Mouse (Mus musculus): ENCODE data around the gene Arhgef6.

DNA sequence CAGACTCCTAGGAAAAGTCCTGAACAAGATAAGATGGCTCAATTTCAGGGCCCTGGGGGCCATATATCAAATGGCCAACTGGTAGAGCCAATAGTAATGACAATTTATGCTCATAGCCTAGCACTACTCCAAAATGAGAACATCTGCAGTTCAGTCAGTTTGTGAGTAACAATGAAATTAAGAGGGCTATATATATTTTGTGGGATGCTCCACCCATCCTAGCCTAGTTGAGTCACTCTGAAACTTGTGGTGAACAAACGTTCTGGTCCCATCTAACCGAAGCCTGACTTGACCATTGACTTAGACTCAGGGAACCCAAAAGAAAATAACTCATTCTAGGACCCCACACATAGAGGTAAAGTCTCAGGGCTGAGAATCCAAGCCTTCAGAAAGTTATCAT is 156.1 kb downstream of the Arhgef6 start:
- TF ChIP-seq POLR2A (IDR thresholded peaks at IDR 0.05; ENCODE audit: insufficient read depth, low read depth, low read length), result no peak
- TF ChIP-seq CTCF (IDR thresholded peaks at IDR 0.05; ENCODE audit: insufficient read depth, low read depth, low read length), result no peak

Measured in olfactory bulb, adult 2 months (tissue).